Mouse (Mus musculus): ENCODE measurements around the gene Cyp20a1. TPM values are rescaled to one million over a fixed set of nuclear protein-coding genes. Genes with fewer than 3 reads are reported as not detected.

The Cyp20a1 gene
- total RNA-seq, 2 experiments from 2014 or later, result 8.5 to 9.5 TPM

Other genes with a start within 250 kb of the Cyp20a1 start
- gene Carf, start 245.1 kb upstream of the Cyp20a1 start, total RNA-seq (2021), result 10 to 100 TPM; 27.6 to 31.3 TPM
- 10 to 100 TPM; 30.1 to 36.1 TPM for gene Wdr12, start 244.7 kb upstream of the Cyp20a1 start, total RNA-seq (2021)
- 10 to 100 TPM; 21.6 to 24.8 TPM for gene Nbeal1, start 162.7 kb upstream of the Cyp20a1 start, total RNA-seq (2021)
- 100 to 1,000 TPM; 350 to 363 TPM for gene Abi2, start 66.3 kb downstream of the Cyp20a1 start, total RNA-seq (2021)
- 10 to 100 TPM; 60.6 to 61.1 TPM for gene Raph1, start 223.8 kb downstream of the Cyp20a1 start, total RNA-seq (2021)